Mouse (Mus musculus): ENCODE measurements around the gene Tbx5. TPM values are rescaled to one million over a fixed set of nuclear protein-coding genes. Genes with fewer than 3 reads are reported as not detected.

Tbx5 gene
- polyA plus RNA-seq, 1 experiment: 0.06 TPM

DNA sequence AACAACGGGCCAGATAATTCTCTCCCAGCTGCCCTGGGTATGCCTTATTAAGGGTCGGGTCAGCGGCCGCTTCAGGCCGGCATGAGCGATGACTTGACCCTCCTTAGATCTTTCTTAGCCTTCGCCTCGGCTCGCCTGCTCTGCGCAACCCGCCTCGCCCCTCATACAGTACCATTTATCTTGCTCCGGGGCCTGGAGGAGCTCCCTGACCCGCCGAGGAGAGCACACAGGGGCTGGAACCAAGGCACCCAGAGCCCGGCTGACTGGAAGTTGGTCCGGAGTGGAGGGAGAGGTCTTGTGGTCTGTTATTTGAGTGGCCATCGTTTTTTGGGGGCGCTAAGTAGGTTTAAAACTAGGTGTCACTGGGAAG, 4.8 kb downstream of the Tbx5 start:
- no peak for DNase-seq
- H3K27ac ChIP-seq (ENCODE audit: insufficient read depth, low read depth, low read length): no peak overlapping the region
- H3K36me3 ChIP-seq (ENCODE audit: control insufficient read depth, insufficient read depth, low read length): no peaks in the 10 kb centered on the region
- no peaks in the 10 kb centered on the region for H3K27me3 ChIP-seq (replicated peaks; ENCODE audit: control insufficient read depth, insufficient read depth, low read length)
- TF ChIP-seq POLR2A (IDR thresholded peaks at IDR 0.05; ENCODE audit: low read depth, low read length) (no peak), CTCF (conservative IDR thresholded peaks at IDR 0.05; ENCODE audit: insufficient read depth, insufficient read length, low read depth, low read length) (no peak)
- WGBS: 4% methylated on average over 19 of the region's 19 CpGs
- H3K4me3 ChIP-seq (ENCODE audit: insufficient read depth, low read depth, low read length): no peak overlapping the region
- H3K4me1 ChIP-seq (ENCODE audit: control insufficient read depth, insufficient read depth, low read length): no peaks in the 10 kb centered on the region

- no peaks in the 10 kb centered on the region for H3K27me3 ChIP-seq (replicated peaks; ENCODE audit: control insufficient read depth, insufficient read depth, low read length)
- TF ChIP-seq POLR2A (IDR thresholded peaks at IDR 0.05; ENCODE audit: low read depth, low read length): no peak
- 13% methylated on average over 3 of the region's 3 CpGs for WGBS
- no peak overlapping the region for H3K4me3 ChIP-seq (ENCODE audit: insufficient read depth, low read depth, low read length)
- no peak for DNase-seq
- no peak overlapping the region for H3K27ac ChIP-seq (ENCODE audit: insufficient read depth, low read depth, low read length)
- no peaks in the 10 kb centered on the region for H3K4me1 ChIP-seq (ENCODE audit: control insufficient read depth, insufficient read depth, low read length)
- H3K36me3 ChIP-seq (ENCODE audit: control insufficient read depth, insufficient read depth, low read length): no peaks in the 10 kb centered on the region
Observed at GRCm38 (mm10) chr5:119837861-119838260, 5.4 kb downstream of the Tbx5 start.

DNA sequence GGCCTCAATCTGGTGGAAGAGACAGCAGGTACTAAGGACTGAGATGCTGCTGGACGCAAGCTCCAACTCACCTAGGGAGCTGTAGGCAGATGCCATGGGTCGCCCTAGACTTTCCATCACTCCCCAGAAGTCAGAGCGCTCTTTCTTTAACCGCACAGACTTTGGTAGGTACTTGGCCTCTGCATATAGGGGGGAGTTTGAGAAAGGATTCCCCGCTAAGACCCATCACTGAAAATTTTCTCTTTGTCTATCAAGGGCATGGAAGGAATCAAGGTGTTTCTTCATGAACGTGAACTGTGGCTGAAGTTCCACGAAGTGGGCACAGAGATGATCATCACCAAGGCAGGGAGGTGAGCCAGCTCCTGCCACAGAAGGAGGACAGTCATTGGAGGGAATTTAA, 6.0 kb downstream of the Tbx5 start:
- Histone ChIP-seq H3K4me3 (ENCODE audit: insufficient read depth, low read depth, low read length) (no peak overlapping the region), H3K27me3 (replicated peaks; ENCODE audit: control insufficient read depth, insufficient read depth, low read length) (no peaks in the 10 kb centered on the region), H3K36me3 (ENCODE audit: control insufficient read depth, insufficient read depth, low read length) (no peaks in the 10 kb centered on the region), H3K4me1 (ENCODE audit: control insufficient read depth, insufficient read depth, low read length) (no peaks in the 10 kb centered on the region), H3K27ac (ENCODE audit: insufficient read depth, low read depth, low read length) (no peak overlapping the region)
- 5% methylated on average over 7 of the region's 7 CpGs for WGBS
- no peak for DNase-seq
- TF ChIP-seq POLR2A (IDR thresholded peaks at IDR 0.05; ENCODE audit: low read depth, low read length) (no peak), CTCF (conservative IDR thresholded peaks at IDR 0.05; ENCODE audit: insufficient read depth, insufficient read length, low read depth, low read length) (no peak)

DNA sequence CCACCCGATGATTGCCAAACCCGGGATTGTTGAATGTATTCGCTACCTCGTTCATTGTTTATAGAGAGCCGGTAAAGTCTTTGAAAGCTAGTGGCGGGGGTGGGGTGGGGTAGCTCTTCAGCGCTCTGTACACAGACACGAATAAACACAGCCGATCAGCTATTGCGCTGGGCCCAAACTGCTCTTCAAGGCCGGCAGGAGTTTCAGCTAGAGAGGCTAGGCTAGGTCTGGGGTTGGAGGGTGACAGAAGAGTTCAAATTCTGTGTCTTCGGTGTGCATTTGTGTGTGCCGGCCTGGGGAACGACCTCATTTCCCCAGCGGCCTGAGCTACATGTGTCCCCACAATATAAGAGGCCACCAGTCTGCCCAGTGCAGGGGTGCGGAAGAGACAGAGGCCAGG, 6.7 kb downstream of the Tbx5 start:
- no peaks in the 10 kb centered on the region for H3K27me3 ChIP-seq (replicated peaks; ENCODE audit: control insufficient read depth, insufficient read depth, low read length)

DNA sequence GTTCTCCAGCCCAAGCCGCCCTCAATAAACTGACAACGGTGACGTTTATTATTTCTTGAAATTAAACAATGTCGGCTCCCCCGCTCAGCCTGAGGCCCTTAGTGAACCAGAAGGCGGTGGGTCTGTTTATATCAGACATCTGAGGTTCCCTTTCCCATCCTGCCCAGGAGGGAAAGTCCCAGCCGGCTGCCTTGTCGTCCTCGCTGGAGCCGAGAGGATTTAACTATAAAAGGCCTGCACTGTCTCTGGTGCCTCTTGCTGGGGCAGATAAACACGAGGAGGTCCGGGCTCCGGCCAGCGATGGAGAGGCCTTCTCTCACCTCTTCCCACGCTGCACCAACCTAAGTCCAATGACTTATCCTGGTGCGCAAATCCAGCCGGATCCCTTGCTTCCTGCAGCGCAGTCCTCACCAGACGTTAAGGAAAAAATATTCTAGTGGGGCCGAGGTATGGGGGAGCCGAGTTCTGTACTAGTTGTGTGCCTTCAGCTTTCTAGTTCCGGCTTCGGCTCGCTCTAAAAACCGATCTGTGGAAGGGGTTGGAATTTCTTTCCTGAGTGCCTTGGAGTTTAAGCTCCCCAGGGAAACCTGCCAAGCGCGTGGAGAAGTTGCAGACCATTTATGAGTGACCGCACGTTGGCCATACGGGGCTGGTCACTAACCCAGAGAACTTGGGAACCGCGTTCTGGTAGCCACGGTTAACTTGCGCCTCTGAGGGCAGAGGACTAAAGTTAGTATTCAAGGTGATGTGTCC, 7.3 kb downstream of the Tbx5 start:
- no peak for DNase-seq
- Histone ChIP-seq H3K36me3 (ENCODE audit: control insufficient read depth, insufficient read depth, low read length) (no peaks in the 10 kb centered on the region), H3K4me1 (ENCODE audit: control insufficient read depth, insufficient read depth, low read length) (no peaks in the 10 kb centered on the region), H3K4me3 (ENCODE audit: insufficient read depth, low read depth, low read length) (no peak overlapping the region), H3K27ac (ENCODE audit: insufficient read depth, low read depth, low read length) (no peak overlapping the region), H3K27me3 (replicated peaks; ENCODE audit: control insufficient read depth, insufficient read depth, low read length) (no peaks in the 10 kb centered on the region)
- WGBS: 2% methylated on average over 34 of the region's 34 CpGs
- no peak for TF ChIP-seq POLR2A (IDR thresholded peaks at IDR 0.05; ENCODE audit: low read depth, low read length)
- no peak for TF ChIP-seq CTCF (conservative IDR thresholded peaks at IDR 0.05; ENCODE audit: insufficient read depth, insufficient read length, low read depth, low read length)

More for the DNA sequence above, 6.7 kb downstream of the Tbx5 start:
- DNase-seq: no peak
- TF ChIP-seq POLR2A (IDR thresholded peaks at IDR 0.05; ENCODE audit: low read depth, low read length): no peak
- no peak for TF ChIP-seq CTCF (conservative IDR thresholded peaks at IDR 0.05; ENCODE audit: insufficient read depth, insufficient read length, low read depth, low read length)
- WGBS: 1% methylated on average over 16 of the region's 16 CpGs
- H3K36me3 ChIP-seq (ENCODE audit: control insufficient read depth, insufficient read depth, low read length): no peaks in the 10 kb centered on the region
- no peak overlapping the region for H3K27ac ChIP-seq (ENCODE audit: insufficient read depth, low read depth, low read length)
- no peak overlapping the region for H3K4me3 ChIP-seq (ENCODE audit: insufficient read depth, low read depth, low read length)
- H3K4me1 ChIP-seq (ENCODE audit: control insufficient read depth, insufficient read depth, low read length): no peaks in the 10 kb centered on the region

GRCm38 (mm10) chr5:119840404-119840803, 7.9 kb downstream of the Tbx5 start:
- H3K4me1 ChIP-seq (ENCODE audit: control insufficient read depth, insufficient read depth, low read length): no peaks in the 10 kb centered on the region
- no peaks in the 10 kb centered on the region for H3K36me3 ChIP-seq (ENCODE audit: control insufficient read depth, insufficient read depth, low read length)
- 3% methylated on average over 7 of the region's 7 CpGs for WGBS
- DNase-seq: no peak
- TF ChIP-seq CTCF (conservative IDR thresholded peaks at IDR 0.05; ENCODE audit: insufficient read depth, insufficient read length, low read depth, low read length): no peak
- TF ChIP-seq POLR2A (IDR thresholded peaks at IDR 0.05; ENCODE audit: low read depth, low read length): no peak
- H3K27ac ChIP-seq (ENCODE audit: insufficient read depth, low read depth, low read length): no peak overlapping the region
- no peak overlapping the region for H3K4me3 ChIP-seq (ENCODE audit: insufficient read depth, low read depth, low read length)
- H3K27me3 ChIP-seq (replicated peaks; ENCODE audit: control insufficient read depth, insufficient read depth, low read length): no peaks in the 10 kb centered on the region

- Histone ChIP-seq H3K4me3 (ENCODE audit: insufficient read depth, low read depth, low read length) (no peak overlapping the region), H3K27me3 (replicated peaks; ENCODE audit: control insufficient read depth, insufficient read depth, low read length) (no peaks in the 10 kb centered on the region), H3K36me3 (ENCODE audit: control insufficient read depth, insufficient read depth, low read length) (no peaks in the 10 kb centered on the region), H3K4me1 (ENCODE audit: control insufficient read depth, insufficient read depth, low read length) (no peaks in the 10 kb centered on the region), H3K27ac (ENCODE audit: insufficient read depth, low read depth, low read length) (no peak overlapping the region)
- no peak for DNase-seq
- WGBS: 1% methylated on average over 26 of the region's 26 CpGs
- no peak for TF ChIP-seq POLR2A (IDR thresholded peaks at IDR 0.05; ENCODE audit: low read depth, low read length)
- no peak for TF ChIP-seq CTCF (conservative IDR thresholded peaks at IDR 0.05; ENCODE audit: insufficient read depth, insufficient read length, low read depth, low read length)
Observed at GRCm38 (mm10) chr5:119841634-119842420, 9.4 kb downstream of the Tbx5 start.

All from kidney, adult 2 months (tissue).